Mouse (Mus musculus): Measurements from ENCODE around the gene Lrrc32. TPM values are rescaled to one million over a fixed set of nuclear protein-coding genes. Genes with fewer than 3 reads are reported as not detected.

The Lrrc32 gene
- total and polyA plus RNA-seq, 3 experiments: 2.3 to 23.7 (median 5.3) TPM

- DNase-seq (ENCODE audit: extremely low read depth): no peak
- Histone ChIP-seq H3K9me3 (replicated peaks; ENCODE audit: low read length) (no peaks in the 10 kb centered on the region), H3K4me3 (replicated peaks in 1 of 3; ENCODE audit: low read depth in 2 of 3, low read length in 2 of 3, poor library complexity in 1 of 3) (peak overlapping the region; percentile 58 to 72 (median 63)), H3K79me2 (replicated peaks; ENCODE audit: control insufficient read depth, extremely low read depth, insufficient read depth, poor library complexity, severe bottlenecking) (no peaks in the 10 kb centered on the region), H3K27me3 (replicated peaks) (no peaks in the 10 kb centered on the region), H3K4me1 (ENCODE audit: control insufficient read depth in 1 of 2, insufficient read depth in 2 of 2) (peaks cover 43 to 88% of the 10 kb centered on the region in 2 experiments), H3K9ac (ENCODE audit: insufficient read depth, low read depth) (peak overlapping the region; percentile 51), H3K27ac (ENCODE audit: insufficient read depth, low read depth) (no peak overlapping the region; the same call in 1 of the 2 replicates), H3K4me2 (ENCODE audit: insufficient read depth, low read depth, poor library complexity, severe bottlenecking) (peak overlapping the region; percentile 54), H3K36me3 (replicated peaks in 1 of 2; ENCODE audit: control insufficient read depth in 1 of 2, insufficient read depth in 1 of 2, low read length in 1 of 2) (peaks cover 10 to 16% of the 10 kb centered on the region in 2 experiments)
- in situ Hi-C loops (cut with MboI; ENCODE audit: low pct_ligation_motif_present, low pct_unique_long_range_greater_than_20kb, low sequenced_read_pairs): no loop called here
- TF ChIP-seq KAT2A (IDR thresholded peaks at IDR 0.05; ENCODE audit: insufficient replicate concordance, low read length) (no peak), MEF2A (IDR thresholded peaks at IDR 0.05; ENCODE audit: borderline replicate concordance, low read depth, low read length) (no peak), CHD2 (IDR thresholded peaks at IDR 0.05; ENCODE audit: low read length) (no peak), RAD21 (IDR thresholded peaks at IDR 0.05; ENCODE audit: low read depth, low read length) (no peak), POLR2AphosphoS2 (IDR thresholded peaks at IDR 0.05; ENCODE audit: low read depth, low read length) (no peak), IRF4 (IDR thresholded peaks at IDR 0.05; ENCODE audit: low read depth, low read length) (no peak), ZKSCAN1 (IDR thresholded peaks at IDR 0.05; ENCODE audit: borderline replicate concordance, low read depth, low read length) (no peak), ELF1 (IDR thresholded peaks at IDR 0.05; ENCODE audit: low read depth, low read length) (no peak)
- dilution Hi-C loops (cut with MboI; ENCODE audit: extremely low pct_ligation_motif_present, extremely low pct_unique_long_range_greater_than_20kb, low sequenced_read_pairs): no loop called here
These were observed 1.2 kb downstream of the Lrrc32 start for GRCm38 (mm10) chr7:98490328-98490727.

DNA sequence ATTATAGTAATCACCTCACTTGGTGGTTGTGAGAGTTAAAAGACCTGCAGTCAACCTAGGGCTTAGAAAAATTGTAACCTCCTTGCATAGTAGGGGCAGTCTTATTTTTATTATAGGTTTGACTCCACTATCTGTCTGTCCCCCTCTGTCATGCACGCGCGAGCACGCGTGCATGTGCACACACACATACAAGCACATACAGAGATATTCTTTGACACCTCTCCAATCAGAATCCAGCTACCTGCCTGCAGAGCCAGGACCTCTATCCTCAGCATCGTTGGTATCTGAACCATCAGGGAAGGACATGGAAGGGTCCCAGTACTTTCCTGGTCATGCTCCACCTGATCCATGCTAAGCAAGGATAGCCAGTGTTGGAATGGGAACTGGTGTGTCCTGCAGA is 1.8 kb downstream of the Lrrc32 start:
- Histone ChIP-seq H3K9me3 (replicated peaks; ENCODE audit: low read length) (no peaks in the 10 kb centered on the region), H3K27ac (ENCODE audit: insufficient read depth, low read depth) (no peak overlapping the region), H3K79me2 (replicated peaks; ENCODE audit: control insufficient read depth, extremely low read depth, insufficient read depth, poor library complexity, severe bottlenecking) (no peaks in the 10 kb centered on the region), H3K27me3 (replicated peaks) (no peaks in the 10 kb centered on the region), H3K4me3 (replicated peaks in 1 of 3; ENCODE audit: low read depth in 2 of 3, low read length in 2 of 3, poor library complexity in 1 of 3) (peak overlapping the region; percentile 58 to 72 (median 63)), H3K9ac (ENCODE audit: insufficient read depth, low read depth) (peak overlapping the region; percentile 51; the same call in 1 of the 2 replicates), H3K36me3 (replicated peaks in 1 of 2; ENCODE audit: control insufficient read depth in 1 of 2, insufficient read depth in 1 of 2, low read length in 1 of 2) (peaks cover 12 to 22% of the 10 kb centered on the region in 2 experiments), H3K4me1 (ENCODE audit: control insufficient read depth in 1 of 2, insufficient read depth in 2 of 2) (peaks cover 38 to 87% of the 10 kb centered on the region in 2 experiments), H3K4me2 (ENCODE audit: insufficient read depth, low read depth, poor library complexity, severe bottlenecking) (peak overlapping the region; percentile 21; the same call in 1 of the 2 replicates)
- dilution Hi-C loops (cut with MboI; ENCODE audit: extremely low pct_ligation_motif_present, extremely low pct_unique_long_range_greater_than_20kb, low sequenced_read_pairs) (no loop called here), in situ Hi-C loops (cut with MboI; ENCODE audit: low pct_ligation_motif_present, low pct_unique_long_range_greater_than_20kb, low sequenced_read_pairs) (no loop called here)
- TF ChIP-seq MAX (IDR thresholded peaks at IDR 0.05; ENCODE audit: low read length): 0 out of 2 replicates have a peak, but pooled peaks have one; percentile 16
- no peak for TF ChIP-seq CHD1 (IDR thresholded peaks at IDR 0.05; ENCODE audit: low read depth, low read length)
- TF ChIP-seq JUN (IDR thresholded peaks at IDR 0.05; ENCODE audit: insufficient read depth, low read depth, low read length): no peak
- no peak for DNase-seq (ENCODE audit: extremely low read depth)

DNA sequence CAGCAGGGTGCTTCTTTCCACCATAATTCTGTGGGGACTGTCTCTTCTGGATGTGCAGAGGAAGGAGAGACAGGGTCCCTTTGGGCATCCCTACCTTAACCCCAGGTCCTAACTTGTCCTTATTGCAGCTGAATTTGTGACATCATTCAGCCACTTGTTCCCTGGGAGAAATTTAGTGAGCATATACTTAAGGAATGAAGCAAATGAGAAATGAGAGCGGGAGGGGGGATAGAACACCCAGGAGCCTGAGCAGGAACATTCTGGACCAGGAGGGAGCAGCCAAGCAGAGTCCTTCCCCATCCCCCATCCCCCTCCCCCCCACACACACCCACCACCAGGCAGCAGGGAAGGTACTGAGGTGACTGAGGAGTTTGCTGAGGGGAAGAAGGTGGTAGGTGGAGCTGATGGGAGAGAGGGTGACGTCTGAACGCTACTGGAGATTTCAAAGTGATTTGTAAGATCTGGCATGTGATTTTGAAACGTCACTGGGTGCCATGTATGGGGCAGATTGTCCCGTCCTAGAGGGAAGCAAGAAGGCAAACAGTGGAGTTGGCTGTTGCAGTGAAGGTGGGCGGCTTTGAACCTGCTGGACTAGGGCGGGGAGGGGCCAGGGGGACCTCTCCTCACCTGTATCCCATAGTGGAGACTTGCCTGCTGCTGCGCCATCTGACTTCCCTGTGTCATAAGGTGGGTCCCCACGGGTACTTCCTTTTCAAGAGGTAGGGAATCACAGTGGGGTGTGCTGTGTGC is 2.5 kb downstream of the Lrrc32 start:
- no peak overlapping the region for H3K27ac ChIP-seq (ENCODE audit: insufficient read depth, low read depth)
- TF ChIP-seq MAX (IDR thresholded peaks at IDR 0.05; ENCODE audit: low read length) (no peak), PAX5 (IDR thresholded peaks at IDR 0.05; ENCODE audit: low read length) (no peak), ETS1 (conservative IDR thresholded peaks at IDR 0.05; ENCODE audit: low read depth, low read length) (no peak), EP300 (IDR thresholded peaks at IDR 0.05; ENCODE audit: low read length) (no peak), MYC (IDR thresholded peaks at IDR 0.05; ENCODE audit: low read depth, low read length) (no peak), MAZ (IDR thresholded peaks at IDR 0.05; ENCODE audit: low read depth, low read length) (no peak), SIN3A (IDR thresholded peaks at IDR 0.05; ENCODE audit: low read length) (no peak)
- no peaks in the 10 kb centered on the region for H3K79me2 ChIP-seq (replicated peaks; ENCODE audit: control insufficient read depth, extremely low read depth, insufficient read depth, poor library complexity, severe bottlenecking)
- H3K4me2 ChIP-seq (ENCODE audit: insufficient read depth, low read depth, poor library complexity, severe bottlenecking): peak overlapping the region; percentile 32
- H3K9me3 ChIP-seq (replicated peaks; ENCODE audit: low read length): no peaks in the 10 kb centered on the region
- H3K9ac ChIP-seq (ENCODE audit: insufficient read depth, low read depth): no peak overlapping the region
- in situ Hi-C loops (cut with MboI; ENCODE audit: low pct_ligation_motif_present, low pct_unique_long_range_greater_than_20kb, low sequenced_read_pairs) (no loop called here), dilution Hi-C loops (cut with MboI; ENCODE audit: extremely low pct_ligation_motif_present, extremely low pct_unique_long_range_greater_than_20kb, low sequenced_read_pairs) (no loop called here)
- peaks cover 34 to 80% of the 10 kb centered on the region in 2 experiments for H3K4me1 ChIP-seq (ENCODE audit: control insufficient read depth in 1 of 2, insufficient read depth in 2 of 2)
- peaks cover 14 to 29% of the 10 kb centered on the region in 2 experiments for H3K36me3 ChIP-seq (replicated peaks in 1 of 2; ENCODE audit: control insufficient read depth in 1 of 2, insufficient read depth in 1 of 2, low read length in 1 of 2)
- no peaks in the 10 kb centered on the region for H3K27me3 ChIP-seq (replicated peaks)
- no peak for DNase-seq (ENCODE audit: extremely low read depth)
- peak overlapping the region; percentile 25 to 72 (median 63) for H3K4me3 ChIP-seq (replicated peaks in 1 of 3; ENCODE audit: low read depth in 2 of 3, low read length in 2 of 3, poor library complexity in 1 of 3)

Data from CH12.LX (cell line).